Mouse (Mus musculus) c-Kit-positive CD71-negative TER-119-negative erythroid progenitor cells, embryonic 14.5 days (primary cell): Measurements from ENCODE around the gene Slc19a3.
"Not testable (repeated sequence)": the region's sequence is repeated elsewhere in the genome, so short reads cannot be mapped to it uniquely, and the experiment has no call there.

Experiments
- DNase-seq: peaks from one replicate; pipeline ENCODE4 v3.0.0-alpha.2; 2013; ENCODE audit warnings: low read depth

Slc19a3 gene

GRCm38 (mm10) chr1:83006218-83007179 is 31.7 kb downstream of the Slc19a3 start:
- DNase-seq: no peak

DNA sequence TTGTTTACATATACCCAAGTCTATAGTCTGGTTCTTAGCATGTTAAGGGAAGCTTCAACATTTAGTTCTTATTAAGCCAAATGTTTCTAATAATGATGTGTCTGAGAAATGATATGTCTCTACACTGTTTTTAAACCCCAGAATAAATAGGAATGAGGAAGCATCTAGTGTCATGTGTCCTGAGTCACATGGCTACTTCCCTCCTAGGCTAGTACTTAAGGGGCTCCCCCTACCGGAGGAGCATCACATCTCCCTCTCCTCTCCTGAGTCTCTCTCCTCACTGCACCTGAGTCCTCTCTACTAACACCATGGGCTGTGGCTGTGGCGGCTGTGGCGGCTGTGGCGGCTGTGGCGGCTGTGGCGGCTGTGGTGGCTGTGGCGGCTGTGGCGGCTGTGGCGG is 37.9 kb downstream of the Slc19a3 start, which contains the start of gene Gm47959:
Gene Gm47959, plus strand, starts transcription at position 243 of the 400 bp plus-strand sequence.
- DNase-seq: not testable (repeated sequence)

DNA sequence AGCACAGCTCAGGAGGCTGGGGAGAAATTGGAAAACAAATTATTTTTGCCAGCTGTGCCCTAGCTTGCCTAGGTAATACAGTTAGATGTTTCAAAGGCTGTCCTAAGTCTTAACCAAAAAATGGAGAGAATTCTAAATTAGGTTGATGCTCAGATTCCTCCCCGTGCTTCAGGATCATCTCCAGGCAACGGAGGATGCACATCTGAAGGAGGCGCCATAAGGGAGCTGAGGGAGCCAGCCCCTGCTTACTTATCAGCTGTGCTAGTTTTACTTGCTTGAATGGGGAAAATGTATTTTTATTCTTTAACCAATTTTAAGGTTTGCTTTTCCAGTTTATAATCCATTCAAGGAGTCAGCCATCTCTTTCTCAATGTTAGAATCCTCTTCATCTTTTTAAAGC is 44.3 kb downstream of the Slc19a3 start:
- no peak for DNase-seq

GRCm38 (mm10) chr1:82992093-82992492 is 46.2 kb downstream of the Slc19a3 start:
- DNase-seq: no peak

- no peak for DNase-seq
Measured at GRCm38 (mm10) chr1:82991596-82991995, 46.7 kb downstream of the Slc19a3 start.

DNA sequence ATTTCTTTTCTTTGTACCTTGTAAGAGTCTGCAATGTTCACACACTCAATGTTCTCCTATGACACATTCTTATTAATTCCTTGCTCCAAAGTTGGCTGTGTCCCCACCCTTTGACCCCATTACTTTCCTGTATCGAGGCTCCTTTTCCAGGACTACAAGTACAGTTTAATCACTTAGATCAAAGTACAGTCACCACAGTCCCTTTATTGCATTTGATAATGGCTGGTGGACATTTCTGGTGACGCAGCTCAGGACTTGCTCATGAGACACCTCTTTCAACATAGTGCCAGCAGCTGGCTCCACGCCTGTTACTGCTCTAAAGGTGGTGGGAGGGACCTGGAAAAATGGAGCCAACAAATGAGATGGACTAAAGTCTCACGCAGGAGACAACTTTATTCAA is 47.2 kb downstream of the Slc19a3 start:
- DNase-seq: no peak

DNA sequence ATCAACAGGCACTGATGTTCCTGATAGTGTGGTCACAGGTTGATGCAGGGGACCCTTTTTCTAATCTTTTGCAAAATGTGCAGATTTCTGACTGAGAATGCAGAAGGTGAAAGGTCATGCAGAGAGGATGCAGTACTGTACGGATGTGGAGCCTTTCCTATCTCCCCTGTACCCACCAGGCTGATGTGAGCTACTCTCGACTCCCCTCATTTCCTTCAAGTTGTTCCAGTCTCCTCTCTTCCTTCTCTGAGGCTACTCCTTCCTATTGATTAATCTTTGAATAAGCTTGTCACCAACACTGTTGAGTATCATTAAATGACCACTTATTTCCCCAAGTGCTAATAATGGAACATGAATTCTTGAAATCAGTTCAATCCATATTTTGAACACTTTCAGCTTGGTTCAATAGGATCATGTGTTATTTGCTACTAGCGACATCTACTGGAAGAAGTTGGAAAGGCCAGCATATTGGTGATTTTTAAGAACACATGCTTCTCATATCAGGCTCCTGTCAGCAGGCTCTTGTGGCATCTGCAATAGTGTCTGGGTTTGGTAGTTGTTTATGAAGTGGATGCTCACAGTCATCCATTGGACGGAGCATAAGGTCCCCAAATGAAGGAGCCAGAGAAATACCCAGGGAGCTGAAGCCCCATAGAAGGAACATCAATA is 50.6 kb downstream of the Slc19a3 start:
- peak; percentile 41 for DNase-seq

DNA sequence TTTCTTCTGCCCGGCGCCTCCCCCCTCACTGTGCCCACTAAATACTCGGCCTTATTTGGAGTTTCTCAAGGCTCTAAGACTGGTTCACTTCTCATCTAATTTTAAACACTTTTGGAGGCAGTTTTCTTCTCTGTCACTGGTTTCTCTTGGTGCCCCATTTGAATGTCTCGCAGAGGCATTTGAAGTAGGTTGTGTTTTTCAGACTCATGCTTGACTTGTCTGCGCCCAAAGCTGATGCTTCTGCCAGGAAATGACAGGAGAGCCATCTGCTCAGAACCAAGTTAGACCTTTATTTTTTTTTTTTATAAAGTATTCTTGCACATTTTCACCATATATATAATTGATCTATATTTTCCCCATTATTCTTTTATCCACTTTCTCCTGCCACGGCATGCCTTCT is 51.5 kb downstream of the Slc19a3 start:
- no peak for DNase-seq

- DNase-seq: no peak
Measured at GRCm38 (mm10) chr1:82977840-82978239, 60.4 kb downstream of the Slc19a3 start.

DNA sequence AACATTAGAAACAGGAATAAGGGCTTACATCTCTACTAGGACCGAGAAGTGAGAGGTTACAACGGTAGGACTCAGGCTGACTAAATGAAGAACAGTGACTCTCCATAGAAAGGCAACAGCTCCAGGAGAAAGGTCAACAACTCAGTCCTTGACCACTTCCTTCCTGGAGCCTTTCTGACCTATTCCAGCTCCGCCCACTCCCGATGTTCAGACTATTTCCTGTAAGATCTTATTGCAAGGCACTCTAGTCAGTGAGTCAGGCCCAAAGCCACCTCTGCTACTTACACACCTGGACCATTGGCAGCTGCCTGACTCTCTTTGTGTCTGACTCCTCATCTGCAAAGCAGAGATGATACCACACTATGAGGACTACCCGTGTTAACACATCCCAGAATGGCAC is 62.5 kb downstream of the Slc19a3 start:
- no peak for DNase-seq

GRCm38 (mm10) chr1:82974342-82974741 is 63.9 kb downstream of the Slc19a3 start:
- DNase-seq: no peak

DNA sequence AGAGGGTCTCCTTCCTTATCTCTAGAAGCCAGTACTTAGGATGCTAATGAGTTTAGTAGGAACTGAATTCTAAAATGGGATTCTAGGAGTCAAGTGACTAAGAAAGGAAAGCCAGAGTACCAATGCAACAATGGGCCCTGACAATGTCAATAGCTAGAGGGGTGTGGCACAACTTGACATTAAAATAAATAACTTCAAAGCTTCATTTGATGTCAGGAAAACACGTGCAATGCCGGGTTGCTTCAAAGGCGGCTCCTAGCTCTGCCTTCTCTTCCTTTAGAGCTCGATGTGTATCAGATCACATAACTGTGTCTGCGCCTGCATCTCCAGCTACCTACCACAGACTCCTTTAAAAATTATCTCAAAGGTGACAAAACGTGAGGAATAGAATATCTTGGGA is 64.3 kb downstream of the Slc19a3 start:
- DNase-seq: no peak

DNA sequence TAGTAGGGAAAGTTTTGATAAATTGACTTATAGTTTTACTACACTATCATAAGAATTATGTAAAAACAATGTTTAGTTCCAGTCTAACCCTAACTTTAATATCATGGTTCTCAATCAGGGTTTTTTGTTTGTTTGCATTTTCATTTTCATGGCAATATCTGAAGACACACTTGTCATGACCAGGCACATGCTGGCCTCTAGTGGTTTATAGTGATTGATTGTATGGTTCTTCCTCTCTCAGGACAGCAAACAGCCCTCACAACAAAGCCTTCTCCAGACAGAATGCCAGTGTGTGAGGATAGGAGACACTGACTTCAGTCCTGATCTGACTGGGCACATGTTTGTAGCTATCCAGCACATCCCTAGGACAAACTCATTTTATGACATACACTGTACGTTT is 65.0 kb downstream of the Slc19a3 start:
- no peak for DNase-seq

DNA sequence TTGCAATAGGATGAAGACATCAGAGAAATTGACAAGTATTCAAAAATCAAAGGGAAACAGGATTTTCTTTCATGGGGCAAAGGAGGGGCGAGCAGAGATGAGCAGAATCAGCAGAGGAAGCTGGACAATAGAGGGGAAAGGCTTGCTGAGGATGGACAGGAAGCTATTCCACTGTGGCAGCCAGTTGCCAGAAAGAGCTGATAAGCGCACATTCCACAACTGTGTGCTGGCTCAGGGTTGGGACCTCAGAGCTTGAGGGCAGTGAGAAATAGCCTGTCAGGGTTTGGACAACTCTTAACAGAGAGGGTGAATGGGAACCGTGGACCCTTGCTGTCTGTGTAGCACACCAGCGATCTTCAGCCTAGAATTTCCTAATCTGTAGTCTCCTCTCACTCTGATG is 66.2 kb downstream of the Slc19a3 start:
- DNase-seq: no peak

GRCm38 (mm10) chr1:82966413-82966812 is 71.8 kb downstream of the Slc19a3 start:
- DNase-seq: no peak
